Mouse (Mus musculus) lung, embryonic 16.5 days (tissue): Measurements from ENCODE around the gene Scn8a. TPM values are rescaled to one million over a fixed set of nuclear protein-coding genes. Genes with fewer than 3 reads are reported as not detected.

Source experiments
- ATAC-seq: fragments of 200-750 bp; cut with Nextera tagmentation; 2 replicates; pipeline ENCODE4 v1.8.0; 2017; ENCODE audit warnings: low read depth, mild to moderate bottlenecking, moderate library complexity
- H3K27ac ChIP-seq: fragments of 300-500 bp; sonication (generic); 2 replicates; pipeline ENCODE4 v1.5.1; 2014; ENCODE audit warnings: mild to moderate bottlenecking, control low read depth, low read length
- H3K27me3 ChIP-seq: fragments of 300-500 bp; sonication (generic); 2 replicates; pipeline ENCODE4 v1.6.1; 2014; ENCODE audit warnings: low read depth, low read length, mixed read lengths; ENCODE audit not compliant: control insufficient read depth, insufficient read depth
- H3K36me3 ChIP-seq: fragments of 300-500 bp; sonication (generic); 2 replicates; pipeline ENCODE4 v1.6.1; 2014; ENCODE audit warnings: low read length; ENCODE audit not compliant: control insufficient read depth, insufficient read depth
- H3K4me1 ChIP-seq: fragments of 300-500 bp; sonication (generic); replicated peaks from 2 replicates; pipeline ENCODE4 v1.6.1; 2014; ENCODE audit warnings: low read length, mixed read lengths; ENCODE audit not compliant: control insufficient read depth, insufficient read depth
- H3K4me2 ChIP-seq: fragments of 300-500 bp; sonication (generic); 2 replicates; pipeline ENCODE4 v1.6.1; 2014; ENCODE audit warnings: low read depth, low read length, control low read depth
- H3K4me3 ChIP-seq: fragments of 300-500 bp; sonication (generic); 2 replicates; pipeline ENCODE4 v1.5.1; 2014; ENCODE audit warnings: mild to moderate bottlenecking, low read length, control low read depth
- H3K9ac ChIP-seq: fragments of 300-500 bp; sonication (generic); 2 replicates; pipeline ENCODE4 v1.6.1; 2014; ENCODE audit warnings: low read length, control low read depth
- H3K9me3 ChIP-seq: fragments of 300-500 bp; sonication (generic); 2 replicates; pipeline ENCODE4 v1.6.1; 2016; ENCODE audit warnings: low read length; ENCODE audit not compliant: control insufficient read depth
- WGBS: fragments of 180-500 bp; shearing (Covaris S2); extraction: QIAGEN DNeasy Blood & Tissue Kit; methylation state at CpG from one replicate; pipeline ENCODE4 v1.1.7; 2014; 5-methylcytosine and 5-hydroxymethylcytosine counted together
- polyA plus RNA-seq: library from polyadenylated mRNA; unstranded; fragments of >200 nt; fragmentation: Nextera tagmentation; extraction: Ambion mirVana; gene quantifications from 2 replicates; pipeline ENCODE4 v1.2.1, GENCODE M21; 2015

The Scn8a gene
- polyA plus RNA-seq, 1 experiment from 2014 or later, result 1.4 TPM

DNA sequence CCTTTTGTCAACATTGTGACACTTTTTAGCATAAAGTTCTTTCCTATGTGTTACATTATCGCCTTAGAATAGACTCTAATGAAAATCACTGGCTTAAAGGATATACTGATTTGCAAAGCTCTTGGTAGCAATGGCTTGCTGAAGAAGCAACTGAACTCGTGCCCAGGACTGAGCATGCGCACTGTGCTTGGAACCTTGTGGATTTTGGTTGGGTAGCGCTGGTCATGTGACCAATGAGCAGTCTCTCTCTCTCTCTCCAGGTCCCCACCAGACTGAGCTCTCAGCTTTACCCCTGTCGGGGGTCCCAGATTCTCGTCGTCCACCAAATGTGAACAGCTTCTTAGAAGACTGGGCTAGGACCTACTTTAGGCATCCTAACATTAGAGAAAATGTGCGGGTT, 32.9 kb upstream of the Scn8a start:
- Histone ChIP-seq H3K4me2 (no peak overlapping the region), H3K9me3 (no peaks in the 10 kb centered on the region), H3K27me3 (peaks cover 5% of the 10 kb centered on the region), H3K9ac (no peak overlapping the region), H3K36me3 (no peaks in the 10 kb centered on the region), H3K4me1 (no peaks in the 10 kb centered on the region), H3K27ac (no peak overlapping the region), H3K4me3 (no peak overlapping the region)
- 79% methylated on average over 8 of the region's 8 CpGs for WGBS
- no peak for ATAC-seq

DNA sequence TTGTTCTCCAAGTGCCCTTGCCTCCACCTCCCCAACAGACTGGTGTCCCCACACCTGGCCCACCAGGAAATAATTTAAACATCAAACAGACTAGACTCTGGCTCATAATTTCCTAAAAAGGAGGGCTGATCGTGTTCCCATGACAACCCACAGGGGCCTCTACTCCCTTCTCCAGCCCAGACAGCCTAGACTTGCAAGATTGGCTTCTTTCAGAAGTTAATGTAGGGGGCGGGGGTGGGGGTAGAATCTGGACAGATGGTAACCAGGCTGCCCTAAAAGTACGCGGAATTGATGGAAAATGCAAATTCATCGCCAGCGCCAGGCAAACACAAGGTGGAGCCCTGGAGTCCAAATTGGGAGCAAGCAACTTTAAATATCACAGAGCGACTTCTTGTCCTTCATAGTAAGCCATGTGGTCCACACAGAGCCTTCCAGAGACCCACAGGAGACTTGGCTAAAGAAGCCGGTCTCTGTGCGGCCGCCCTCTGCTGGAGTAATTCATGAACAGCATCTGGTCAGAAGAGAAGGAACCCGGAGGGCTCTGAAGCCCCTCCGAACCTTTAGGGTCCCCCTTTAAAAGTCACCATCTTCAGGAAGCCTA, 31.0 kb upstream of the Scn8a start:
- WGBS, result 29% methylated on average over 12 of the region's 12 CpGs
- peak; percentile 79 for ATAC-seq
- H3K27me3 ChIP-seq, result no peaks in the 10 kb centered on the region
- no peak overlapping the region for H3K27ac ChIP-seq
- no peak overlapping the region for H3K4me2 ChIP-seq
- H3K4me3 ChIP-seq, result no peak overlapping the region
- no peaks in the 10 kb centered on the region for H3K9me3 ChIP-seq
- H3K4me1 ChIP-seq, result no peaks in the 10 kb centered on the region
- H3K36me3 ChIP-seq, result no peaks in the 10 kb centered on the region
- no peak overlapping the region for H3K9ac ChIP-seq

DNA sequence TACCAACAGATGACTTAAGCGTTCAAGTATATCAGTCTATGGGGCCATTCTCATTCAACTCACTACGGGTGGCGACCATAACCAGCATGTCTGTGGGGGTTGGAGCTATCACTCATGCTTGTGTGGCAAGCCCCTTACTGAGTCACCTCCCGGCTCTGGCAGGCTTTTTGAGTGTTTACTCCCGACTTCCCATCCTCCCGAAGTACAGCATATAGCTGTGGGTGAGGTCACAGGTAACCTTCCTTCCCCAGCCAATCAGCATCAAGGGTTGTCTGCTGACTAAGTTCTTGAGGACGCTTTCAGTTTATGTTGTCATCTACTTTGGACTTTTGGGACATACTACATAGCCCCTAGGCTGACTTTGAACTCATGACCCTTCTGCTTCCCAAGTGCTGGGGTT, 25.3 kb upstream of the Scn8a start:
- Histone ChIP-seq H3K4me3 (no peak overlapping the region), H3K4me1 (peaks cover 12% of the 10 kb centered on the region; the same call in 1 of the 2 replicates), H3K9ac (no peak overlapping the region), H3K36me3 (no peaks in the 10 kb centered on the region), H3K9me3 (peaks cover 3% of the 10 kb centered on the region; the same call in 1 of the 2 replicates), H3K27ac (peak overlapping the region; percentile 70), H3K4me2 (no peak overlapping the region), H3K27me3 (no peaks in the 10 kb centered on the region)
- WGBS, result 56% methylated on average over 7 of the region's 7 CpGs
- ATAC-seq, result 0 out of 2 replicates have a peak, but pooled peaks have one; percentile 3

DNA sequence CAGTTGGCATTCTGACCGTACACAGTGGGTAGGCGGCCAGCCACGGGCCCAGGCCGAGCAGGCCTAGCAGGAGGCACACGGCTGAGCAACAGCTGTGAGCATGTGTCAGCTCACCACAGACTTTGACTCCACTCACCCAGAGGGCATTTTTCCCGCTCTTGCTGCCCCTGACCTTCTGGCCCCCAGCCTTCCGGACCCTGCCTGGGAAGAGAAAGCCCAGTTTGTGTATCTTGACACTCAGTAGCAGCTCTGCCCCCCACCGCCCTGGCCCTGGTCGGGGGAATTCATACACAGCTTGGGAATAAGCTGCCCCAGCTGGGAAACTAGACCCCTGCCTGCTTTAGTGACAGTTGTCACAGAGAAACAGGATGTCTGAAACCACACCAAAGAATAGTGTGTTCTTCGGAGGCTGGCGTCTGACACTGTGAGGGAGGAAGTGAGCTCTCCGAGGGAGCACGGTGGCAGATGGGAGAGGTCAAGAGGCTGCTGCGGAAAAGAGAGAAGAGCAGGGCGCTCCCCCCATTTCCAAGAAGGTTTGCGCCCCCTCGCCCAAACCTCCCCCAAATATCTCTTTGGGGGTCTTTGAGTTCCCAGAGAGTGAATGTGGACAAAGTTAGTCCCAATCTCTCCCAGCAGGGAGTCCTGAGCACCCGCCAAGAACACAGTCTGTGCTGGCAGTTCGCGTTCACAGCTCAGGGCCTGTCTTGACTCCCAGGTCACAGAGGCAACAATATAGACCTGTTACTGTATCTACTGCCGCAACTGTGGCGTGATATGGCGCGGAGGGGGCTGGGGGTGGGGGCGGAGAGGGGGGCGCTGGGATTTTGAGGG, 24.4 kb upstream of the Scn8a start:
- Histone ChIP-seq H3K9ac (no peak overlapping the region), H3K4me1 (peaks cover 12% of the 10 kb centered on the region; the same call in 1 of the 2 replicates), H3K9me3 (peaks cover 3% of the 10 kb centered on the region; the same call in 1 of the 2 replicates), H3K36me3 (no peaks in the 10 kb centered on the region), H3K4me3 (no peak overlapping the region), H3K27me3 (no peaks in the 10 kb centered on the region), H3K27ac (peak overlapping the region; percentile 70), H3K4me2 (no peak overlapping the region)
- ATAC-seq, result peak; percentile 92
- WGBS, result 30% methylated on average over 26 of the region's 26 CpGs

DNA sequence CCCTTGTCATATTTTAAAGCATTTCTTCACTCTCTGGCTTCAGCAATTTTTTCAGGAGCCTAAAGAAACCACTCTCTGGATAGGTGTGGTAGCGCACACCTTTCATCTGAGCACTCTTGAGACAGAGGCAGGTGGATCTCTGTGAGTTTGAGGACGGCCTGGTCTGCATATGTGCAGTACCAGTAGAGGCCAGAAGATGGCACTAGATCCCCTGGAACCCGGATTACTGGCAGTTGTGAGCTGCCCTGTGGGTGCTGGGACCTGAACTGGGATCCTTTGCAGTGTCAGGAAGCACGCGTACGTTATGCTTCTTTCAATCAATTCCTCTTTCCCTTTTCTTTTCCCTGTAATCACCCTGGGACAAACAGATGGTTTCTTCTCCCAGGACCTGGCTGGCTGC, 22.5 kb upstream of the Scn8a start:
- H3K27me3 ChIP-seq, result no peaks in the 10 kb centered on the region
- H3K36me3 ChIP-seq, result no peaks in the 10 kb centered on the region
- no peak for ATAC-seq
- H3K9me3 ChIP-seq, result peaks cover 3% of the 10 kb centered on the region; the same call in 1 of the 2 replicates
- H3K27ac ChIP-seq, result no peak overlapping the region
- H3K4me2 ChIP-seq, result no peak overlapping the region
- 78% methylated on average over 6 of the region's 6 CpGs for WGBS
- H3K4me1 ChIP-seq, result peaks cover 12% of the 10 kb centered on the region; the same call in 1 of the 2 replicates
- H3K9ac ChIP-seq, result no peak overlapping the region
- H3K4me3 ChIP-seq, result no peak overlapping the region

DNA sequence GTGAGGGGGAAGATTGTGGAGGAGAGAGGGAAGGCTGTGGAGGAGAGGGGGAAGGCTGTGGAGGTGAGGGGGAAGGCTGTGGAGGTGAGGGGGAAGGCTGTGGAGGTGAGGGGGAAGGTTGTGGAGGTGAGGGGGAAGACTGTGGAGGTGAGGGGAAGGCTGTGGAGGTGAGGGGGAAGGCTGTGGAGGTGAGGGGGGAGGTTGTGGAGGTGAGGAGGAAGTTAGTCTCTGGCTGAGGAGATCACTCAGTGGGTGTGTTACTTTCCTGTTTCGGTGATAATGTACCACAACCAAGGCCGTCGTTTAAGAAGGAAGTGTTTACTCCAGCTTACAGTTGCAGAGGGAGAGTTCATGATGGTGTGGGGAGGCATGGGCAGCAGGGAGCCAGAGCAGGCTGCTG, 12.1 kb upstream of the Scn8a start:
- Histone ChIP-seq H3K9me3 (no peaks in the 10 kb centered on the region), H3K4me2 (no peak overlapping the region), H3K9ac (no peak overlapping the region), H3K4me1 (no peaks in the 10 kb centered on the region), H3K36me3 (no peaks in the 10 kb centered on the region), H3K4me3 (no peak overlapping the region), H3K27ac (no peak overlapping the region), H3K27me3 (no peaks in the 10 kb centered on the region; the same call in 1 of the 2 replicates)
- no peak for ATAC-seq
- 55% methylated on average over 3 of the region's 3 CpGs for WGBS

DNA sequence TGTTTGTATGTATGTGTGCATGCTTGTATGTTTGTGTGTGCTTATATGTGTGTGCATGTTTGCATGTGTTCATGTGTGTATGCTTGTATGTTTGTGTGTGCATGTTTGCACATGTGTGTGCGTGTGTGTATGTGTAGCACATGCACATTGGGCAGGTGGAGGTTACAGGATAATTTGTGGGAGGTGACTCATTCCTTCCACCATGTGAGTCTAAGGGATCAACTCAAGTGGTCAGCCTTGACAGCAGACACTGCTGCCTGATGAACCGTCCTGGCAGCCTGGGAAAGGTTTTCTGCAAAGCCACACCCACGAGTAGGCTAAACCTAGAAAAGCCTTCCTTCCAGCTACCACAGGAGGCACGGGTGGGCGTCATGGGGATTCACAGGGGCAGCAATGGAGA, 8.8 kb upstream of the Scn8a start:
- 30% methylated on average over 5 of the region's 5 CpGs for WGBS
- no peaks in the 10 kb centered on the region for H3K4me1 ChIP-seq
- H3K9ac ChIP-seq, result no peak overlapping the region

DNA sequence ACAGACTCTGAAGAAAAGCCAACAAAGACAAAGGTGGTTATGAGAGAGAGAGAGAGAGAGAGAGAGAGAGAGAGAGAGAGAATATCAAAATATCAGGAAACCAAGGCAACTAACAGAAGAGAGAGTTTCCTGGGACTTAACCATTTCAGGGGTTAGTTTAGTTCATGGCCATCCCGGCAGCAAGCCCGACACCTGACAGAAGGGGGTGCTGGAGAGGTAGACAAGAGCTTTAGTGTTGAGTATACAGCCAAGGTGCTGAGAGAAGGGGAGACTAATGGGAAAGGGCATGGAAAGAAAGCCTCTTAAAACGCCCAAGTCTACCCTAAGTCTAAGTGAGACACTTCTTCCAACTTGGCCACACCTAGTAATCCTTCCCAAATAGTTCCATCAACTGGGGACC, 4.1 kb upstream of the Scn8a start:
- no peaks in the 10 kb centered on the region for H3K36me3 ChIP-seq
- peaks cover 4% of the 10 kb centered on the region for H3K9me3 ChIP-seq
- H3K4me1 ChIP-seq, result peaks cover 2% of the 10 kb centered on the region; the same call in 1 of the 2 replicates
- no peak overlapping the region for H3K4me3 ChIP-seq
- peaks cover 13% of the 10 kb centered on the region for H3K27me3 ChIP-seq
- no peak overlapping the region for H3K9ac ChIP-seq
- ATAC-seq, result no peak
- 39% methylated on average over 3 of the region's 3 CpGs for WGBS
- no peak overlapping the region for H3K27ac ChIP-seq
- no peak overlapping the region for H3K4me2 ChIP-seq

More for the DNA sequence above, 8.8 kb upstream of the Scn8a start:
- ATAC-seq, result no peak
- H3K9me3 ChIP-seq, result peaks cover 4% of the 10 kb centered on the region
- H3K4me2 ChIP-seq, result no peak overlapping the region
- no peak overlapping the region for H3K27ac ChIP-seq
- no peaks in the 10 kb centered on the region for H3K36me3 ChIP-seq
- H3K4me3 ChIP-seq, result no peak overlapping the region
- no peaks in the 10 kb centered on the region; the same call in 1 of the 2 replicates for H3K27me3 ChIP-seq

DNA sequence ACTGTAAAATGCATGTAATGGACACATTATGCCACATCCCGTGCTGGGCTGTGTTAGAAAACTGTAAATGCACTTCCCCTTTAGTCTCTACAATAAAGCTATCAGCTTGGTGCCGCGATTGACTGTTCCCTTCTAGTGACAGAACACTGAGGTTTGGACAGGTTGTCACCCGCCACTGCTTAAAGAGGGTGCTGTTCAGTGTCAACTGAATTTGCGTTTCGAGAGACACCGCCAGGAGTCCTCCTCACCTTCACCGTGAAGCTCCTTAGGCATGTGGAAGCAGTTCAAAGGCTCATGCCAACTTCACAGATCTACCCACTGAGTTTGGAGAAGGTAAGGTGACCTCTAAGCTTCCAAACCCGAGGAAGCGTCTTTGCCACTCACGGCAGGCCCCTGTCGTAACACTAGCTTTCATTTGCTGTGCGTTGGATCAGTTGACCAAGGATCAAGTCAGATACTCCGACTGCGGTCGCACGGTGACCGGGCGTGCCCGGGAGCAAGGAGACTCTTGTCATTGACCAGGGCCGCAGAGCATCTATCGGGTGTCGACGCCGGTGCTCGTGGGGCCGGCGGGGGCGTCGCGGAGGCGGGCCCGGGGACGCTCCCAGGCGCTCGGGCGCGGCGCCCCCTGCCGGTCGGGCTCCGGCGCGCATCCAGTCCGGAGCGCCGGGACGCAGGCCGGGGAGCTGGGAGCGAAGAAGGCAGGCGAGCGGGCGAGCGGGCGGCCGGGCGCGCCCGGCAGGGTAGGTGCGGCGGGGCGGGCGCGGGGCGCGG, 530 bp downstream of the Scn8a start:
- peak; percentile 68; the same call in 1 of the 2 replicates for ATAC-seq
- Histone ChIP-seq H3K9me3 (peaks cover 4% of the 10 kb centered on the region), H3K4me2 (peak overlapping the region; percentile 93), H3K36me3 (no peaks in the 10 kb centered on the region), H3K9ac (no peak overlapping the region), H3K27ac (no peak overlapping the region), H3K4me1 (peaks cover 7% of the 10 kb centered on the region), H3K4me3 (peak overlapping the region; percentile 67), H3K27me3 (peaks cover 46% of the 10 kb centered on the region)
- 4% methylated on average over 47 of the region's 66 CpGs for WGBS
